Mouse (Mus musculus): ENCODE data around the gene Twist1. TPM values are rescaled to one million over a fixed set of nuclear protein-coding genes. Genes with fewer than 3 reads are reported as not detected.

The Twist1 gene
- polyA plus RNA-seq, 1 experiment from 2014 or later: 0.41 TPM

DNA sequence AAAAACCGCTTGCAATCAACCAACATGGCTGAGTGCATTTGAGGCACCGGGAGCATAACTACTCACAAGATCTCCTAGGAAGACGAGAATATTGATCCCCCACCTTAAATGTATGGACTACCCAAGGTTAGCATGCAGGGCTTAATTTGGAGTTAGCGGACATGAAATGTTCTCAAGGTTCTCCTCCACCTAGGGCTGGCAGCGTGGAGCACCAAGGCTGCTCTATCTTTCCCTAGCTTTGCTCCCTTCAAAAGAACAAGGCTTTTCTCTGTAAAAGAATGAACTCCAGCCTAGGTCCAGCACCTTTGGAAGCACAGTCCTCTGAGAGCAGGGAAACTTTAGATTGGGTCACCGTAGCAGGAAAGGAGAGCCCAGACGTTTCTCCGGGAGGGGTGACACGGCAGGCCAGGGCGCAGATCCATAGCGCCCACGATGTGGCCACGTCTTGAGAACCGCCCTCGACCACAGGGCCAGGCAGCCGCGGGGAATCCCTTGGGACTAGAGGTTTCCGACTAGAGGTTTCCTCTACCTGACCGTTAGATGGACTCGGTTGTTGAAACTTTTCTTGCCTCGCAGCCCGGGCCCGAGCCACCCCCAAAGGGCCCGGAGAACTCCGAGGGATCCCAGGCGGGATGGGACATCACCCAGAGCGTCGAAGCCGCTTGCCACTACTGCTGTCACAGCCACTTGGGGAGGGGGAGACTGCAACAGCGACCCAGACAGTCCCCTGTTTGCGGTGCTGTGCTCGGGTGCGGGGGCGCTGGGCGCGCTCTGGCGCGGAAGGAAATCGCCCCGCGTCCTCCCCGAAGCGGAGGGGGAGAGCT is 683 bp upstream of the Twist1 start:
- H3K27ac ChIP-seq (ENCODE audit: low read length): no peak overlapping the region
- WGBS: 1% methylated on average over 38 of the region's 43 CpGs
- no peaks in the 10 kb centered on the region for H3K9me3 ChIP-seq (ENCODE audit: control insufficient read depth, low read length)
- peak; percentile 10; the same call in 1 of the 2 replicates for ATAC-seq (ENCODE audit: low read depth)
- peaks cover 69% of the 10 kb centered on the region for H3K27me3 ChIP-seq (ENCODE audit: control insufficient read depth, insufficient read depth, low read depth, low read length)
- H3K36me3 ChIP-seq (ENCODE audit: control insufficient read depth, insufficient read depth, low read length): no peaks in the 10 kb centered on the region
- H3K4me2 ChIP-seq (ENCODE audit: low read depth, low read length): peak overlapping the region; percentile 75
- no peak overlapping the region for H3K9ac ChIP-seq (ENCODE audit: low read length)
- peak overlapping the region; percentile 54 for H3K4me3 ChIP-seq (ENCODE audit: low read length)
- H3K4me1 ChIP-seq (replicated peaks; ENCODE audit: control insufficient read depth, insufficient read depth, low read length): peaks cover 17% of the 10 kb centered on the region

DNA sequence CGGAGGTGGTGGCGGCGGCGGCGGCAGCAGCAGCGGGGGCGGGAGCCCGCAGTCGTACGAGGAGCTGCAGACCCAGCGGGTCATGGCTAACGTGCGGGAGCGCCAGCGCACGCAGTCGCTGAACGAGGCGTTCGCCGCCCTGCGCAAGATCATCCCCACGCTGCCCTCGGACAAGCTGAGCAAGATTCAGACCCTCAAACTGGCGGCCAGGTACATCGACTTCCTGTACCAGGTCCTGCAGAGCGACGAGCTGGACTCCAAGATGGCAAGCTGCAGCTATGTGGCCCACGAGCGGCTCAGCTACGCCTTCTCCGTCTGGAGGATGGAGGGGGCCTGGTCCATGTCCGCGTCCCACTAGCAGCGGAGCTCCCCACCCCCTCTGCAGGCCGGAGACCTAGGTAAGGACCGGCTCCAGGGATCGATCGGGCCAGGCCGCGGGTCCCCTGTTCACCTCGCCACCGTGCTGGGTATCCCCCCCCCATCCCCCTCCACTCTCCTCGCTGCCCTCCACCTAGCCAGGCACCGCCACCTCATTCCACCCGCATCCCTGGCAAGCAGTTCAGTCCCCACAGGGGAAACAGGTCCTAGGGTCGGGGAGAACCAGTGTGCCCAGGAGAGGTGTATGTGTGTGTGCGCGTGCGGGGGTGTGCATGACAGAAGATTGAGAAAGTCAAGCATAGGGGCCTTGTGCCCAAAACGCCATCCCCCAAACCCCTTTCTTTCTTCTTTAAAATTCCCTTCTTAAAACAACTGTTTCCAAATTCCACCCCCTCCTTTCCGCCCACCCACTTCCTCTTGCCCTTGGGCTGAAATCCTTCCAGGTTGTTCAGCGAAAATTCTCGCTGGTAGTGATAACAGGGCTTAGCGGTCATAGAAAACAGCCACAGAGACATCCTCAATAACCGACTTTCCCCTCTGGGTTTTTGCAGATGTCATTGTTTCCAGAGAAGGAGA is 1.0 kb downstream of the Twist1 start:
- 1% methylated on average over 48 of the region's 56 CpGs for WGBS
- no peaks in the 10 kb centered on the region for H3K36me3 ChIP-seq (ENCODE audit: control insufficient read depth, insufficient read depth, low read length)
- peak overlapping the region; percentile 58 for H3K9ac ChIP-seq (ENCODE audit: low read length)
- no peak overlapping the region for H3K27ac ChIP-seq (ENCODE audit: low read length)
- H3K9me3 ChIP-seq (ENCODE audit: control insufficient read depth, low read length): no peaks in the 10 kb centered on the region
- H3K4me1 ChIP-seq (replicated peaks; ENCODE audit: control insufficient read depth, insufficient read depth, low read length): peaks cover 17% of the 10 kb centered on the region
- H3K4me3 ChIP-seq (ENCODE audit: low read length): peak overlapping the region; percentile 54
- peak overlapping the region; percentile 75 for H3K4me2 ChIP-seq (ENCODE audit: low read depth, low read length)
- peak; percentile 46 for ATAC-seq (ENCODE audit: low read depth)
- H3K27me3 ChIP-seq (ENCODE audit: control insufficient read depth, insufficient read depth, low read depth, low read length): peaks cover 81% of the 10 kb centered on the region

DNA sequence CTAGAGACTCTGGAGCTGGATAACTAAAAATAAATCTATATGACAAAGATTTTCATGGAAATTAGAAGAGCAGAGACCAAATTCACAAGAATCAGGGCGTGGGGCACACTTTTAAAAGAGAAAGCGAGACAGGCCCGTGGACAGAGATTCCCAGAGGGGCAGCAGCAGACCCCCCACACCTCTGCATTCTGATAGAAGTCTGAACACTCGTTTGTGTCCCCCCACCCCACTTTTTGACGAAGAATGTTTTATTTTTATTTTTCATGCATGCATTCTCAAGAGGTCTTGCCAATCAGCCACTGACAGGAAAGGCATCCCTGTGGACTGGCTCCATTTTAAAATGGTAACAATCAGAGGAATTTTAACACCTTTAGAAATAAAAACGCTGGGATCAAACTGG is 1.7 kb downstream of the Twist1 start:
- no peak overlapping the region for H3K9ac ChIP-seq (ENCODE audit: low read length)
- peak overlapping the region; percentile 54 for H3K4me3 ChIP-seq (ENCODE audit: low read length)
- H3K4me2 ChIP-seq (ENCODE audit: low read depth, low read length): no peak overlapping the region
- peaks cover 83% of the 10 kb centered on the region for H3K27me3 ChIP-seq (ENCODE audit: control insufficient read depth, insufficient read depth, low read depth, low read length)
- 4% methylated on average over 6 of the region's 6 CpGs for WGBS
- H3K36me3 ChIP-seq (ENCODE audit: control insufficient read depth, insufficient read depth, low read length): no peaks in the 10 kb centered on the region
- no peak overlapping the region for H3K27ac ChIP-seq (ENCODE audit: low read length)
- ATAC-seq (ENCODE audit: low read depth): no peak
- H3K9me3 ChIP-seq (ENCODE audit: control insufficient read depth, low read length): no peaks in the 10 kb centered on the region
- H3K4me1 ChIP-seq (replicated peaks; ENCODE audit: control insufficient read depth, insufficient read depth, low read length): peaks cover 17% of the 10 kb centered on the region

DNA sequence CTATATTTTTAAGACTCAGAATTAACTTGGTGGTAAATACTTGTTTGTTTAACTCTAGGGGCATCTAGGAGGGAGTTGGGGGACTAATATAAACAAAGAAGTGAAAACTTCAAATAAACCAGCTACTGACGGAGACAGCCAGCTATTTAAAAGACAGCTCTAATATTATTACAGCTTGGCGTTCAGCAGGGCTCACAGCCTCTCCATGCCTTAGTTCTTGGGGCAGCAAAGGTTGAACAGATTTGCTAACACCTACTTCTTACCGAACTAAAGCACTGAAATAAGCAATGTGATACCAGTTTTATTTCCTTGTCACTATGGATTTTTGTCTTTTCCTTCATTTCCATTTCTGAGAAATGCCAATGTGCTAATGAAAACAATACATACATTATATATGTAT is 2.4 kb downstream of the Twist1 start:
- Histone ChIP-seq H3K9me3 (ENCODE audit: control insufficient read depth, low read length) (no peaks in the 10 kb centered on the region), H3K4me2 (ENCODE audit: low read depth, low read length) (no peak overlapping the region), H3K4me1 (replicated peaks; ENCODE audit: control insufficient read depth, insufficient read depth, low read length) (peaks cover 17% of the 10 kb centered on the region), H3K27me3 (ENCODE audit: control insufficient read depth, insufficient read depth, low read depth, low read length) (peaks cover 87% of the 10 kb centered on the region), H3K9ac (ENCODE audit: low read length) (no peak overlapping the region), H3K36me3 (ENCODE audit: control insufficient read depth, insufficient read depth, low read length) (no peaks in the 10 kb centered on the region), H3K27ac (ENCODE audit: low read length) (no peak overlapping the region), H3K4me3 (ENCODE audit: low read length) (no peak overlapping the region)
- 3% methylated on average over 3 of the region's 3 CpGs for WGBS
- no peak for ATAC-seq (ENCODE audit: low read depth)

DNA sequence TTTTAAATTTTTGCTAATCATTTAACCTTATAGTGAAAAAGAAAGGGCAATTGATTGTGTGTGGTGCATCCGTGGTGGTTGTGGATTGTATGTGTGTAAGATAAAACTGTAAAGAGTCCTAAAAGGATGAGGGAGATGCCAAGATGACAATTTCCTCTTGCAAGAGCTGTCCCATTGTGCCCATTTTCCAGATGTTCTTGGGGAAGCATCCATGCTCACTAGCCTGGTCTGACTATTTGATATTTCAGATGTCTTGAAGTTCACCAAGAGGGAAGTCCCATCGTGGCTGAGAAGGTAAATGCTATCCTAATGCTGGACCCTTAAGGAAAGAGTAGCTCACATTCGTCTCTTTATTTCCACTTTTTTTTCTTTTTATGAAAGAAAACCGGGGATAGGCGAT is 3.5 kb downstream of the Twist1 start:
- Histone ChIP-seq H3K9ac (ENCODE audit: low read length) (no peak overlapping the region), H3K27ac (ENCODE audit: low read length) (no peak overlapping the region), H3K4me1 (replicated peaks; ENCODE audit: control insufficient read depth, insufficient read depth, low read length) (peaks cover 17% of the 10 kb centered on the region), H3K9me3 (ENCODE audit: control insufficient read depth, low read length) (no peaks in the 10 kb centered on the region), H3K36me3 (ENCODE audit: control insufficient read depth, insufficient read depth, low read length) (no peaks in the 10 kb centered on the region), H3K4me2 (ENCODE audit: low read depth, low read length) (no peak overlapping the region), H3K4me3 (ENCODE audit: low read length) (no peak overlapping the region), H3K27me3 (ENCODE audit: control insufficient read depth, insufficient read depth, low read depth, low read length) (peaks cover 86% of the 10 kb centered on the region)
- no peak for ATAC-seq (ENCODE audit: low read depth)
- WGBS: 35% methylated on average over 5 of the region's 5 CpGs

DNA sequence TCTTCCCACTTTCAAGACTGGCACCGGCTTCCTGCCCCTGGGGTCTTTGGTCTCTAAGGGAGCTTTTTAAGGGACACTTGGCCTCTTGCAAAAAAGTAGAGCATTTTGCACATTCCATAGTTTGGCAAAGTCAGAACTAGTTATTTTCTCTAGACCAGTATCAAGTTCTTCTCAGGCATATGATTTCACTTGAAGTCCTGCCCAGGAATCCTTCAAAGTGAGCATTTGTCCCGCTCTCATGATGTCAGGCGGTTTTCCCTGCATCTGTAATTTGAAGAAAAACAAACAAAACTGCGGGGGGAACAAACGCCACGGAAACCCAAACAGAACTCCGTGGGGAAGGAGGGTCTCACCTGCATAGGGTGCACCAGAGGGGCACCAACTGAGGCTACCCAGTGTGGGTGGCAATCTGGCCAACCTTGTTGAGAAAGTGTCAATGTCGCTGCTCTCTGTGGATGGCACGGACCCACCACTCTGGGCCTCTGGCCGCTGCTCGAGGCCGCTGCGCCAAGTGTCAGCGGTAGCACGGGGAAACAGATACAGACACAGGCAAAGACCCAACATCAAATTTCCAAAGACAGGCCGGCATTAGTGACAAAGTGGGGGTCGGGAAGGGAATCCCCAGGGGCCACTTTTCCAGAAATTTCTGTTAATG is 4.8 kb downstream of the Twist1 start:
- Histone ChIP-seq H3K27me3 (ENCODE audit: control insufficient read depth, insufficient read depth, low read depth, low read length) (peaks cover 85% of the 10 kb centered on the region), H3K4me3 (ENCODE audit: low read length) (no peak overlapping the region), H3K4me2 (ENCODE audit: low read depth, low read length) (no peak overlapping the region), H3K4me1 (replicated peaks; ENCODE audit: control insufficient read depth, insufficient read depth, low read length) (peaks cover 14% of the 10 kb centered on the region), H3K9ac (ENCODE audit: low read length) (no peak overlapping the region), H3K36me3 (ENCODE audit: control insufficient read depth, insufficient read depth, low read length) (no peaks in the 10 kb centered on the region), H3K27ac (ENCODE audit: low read length) (no peak overlapping the region), H3K9me3 (ENCODE audit: control insufficient read depth, low read length) (no peaks in the 10 kb centered on the region)
- 7% methylated on average over 17 of the region's 17 CpGs for WGBS
- no peak for ATAC-seq (ENCODE audit: low read depth)

DNA sequence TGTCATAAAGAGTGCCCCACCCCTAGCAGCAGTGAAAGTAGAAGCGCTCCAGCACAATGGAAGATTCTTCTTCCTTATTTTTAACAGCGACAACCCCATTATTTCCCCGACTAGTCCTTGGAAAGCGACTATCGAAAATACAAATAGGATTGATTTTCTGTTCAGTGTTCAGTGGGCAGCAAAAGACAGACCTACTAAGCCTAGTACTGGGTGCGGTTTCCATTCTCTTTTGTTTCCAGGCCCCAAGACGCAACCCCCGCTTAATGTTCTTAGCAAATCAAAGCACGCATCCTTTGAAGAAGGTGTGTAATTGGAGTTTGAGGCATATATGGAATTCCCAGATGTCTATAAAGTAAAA is 5.3 kb downstream of the Twist1 start:
- 24% methylated on average over 9 of the region's 9 CpGs for WGBS
- Histone ChIP-seq H3K27ac (ENCODE audit: low read length) (no peak overlapping the region), H3K36me3 (ENCODE audit: control insufficient read depth, insufficient read depth, low read length) (no peaks in the 10 kb centered on the region), H3K4me1 (replicated peaks; ENCODE audit: control insufficient read depth, insufficient read depth, low read length) (peaks cover 12% of the 10 kb centered on the region), H3K27me3 (ENCODE audit: control insufficient read depth, insufficient read depth, low read depth, low read length) (peaks cover 85% of the 10 kb centered on the region), H3K9ac (ENCODE audit: low read length) (no peak overlapping the region), H3K4me2 (ENCODE audit: low read depth, low read length) (no peak overlapping the region), H3K4me3 (ENCODE audit: low read length) (no peak overlapping the region), H3K9me3 (ENCODE audit: control insufficient read depth, low read length) (no peaks in the 10 kb centered on the region)
- no peak for ATAC-seq (ENCODE audit: low read depth)

DNA sequence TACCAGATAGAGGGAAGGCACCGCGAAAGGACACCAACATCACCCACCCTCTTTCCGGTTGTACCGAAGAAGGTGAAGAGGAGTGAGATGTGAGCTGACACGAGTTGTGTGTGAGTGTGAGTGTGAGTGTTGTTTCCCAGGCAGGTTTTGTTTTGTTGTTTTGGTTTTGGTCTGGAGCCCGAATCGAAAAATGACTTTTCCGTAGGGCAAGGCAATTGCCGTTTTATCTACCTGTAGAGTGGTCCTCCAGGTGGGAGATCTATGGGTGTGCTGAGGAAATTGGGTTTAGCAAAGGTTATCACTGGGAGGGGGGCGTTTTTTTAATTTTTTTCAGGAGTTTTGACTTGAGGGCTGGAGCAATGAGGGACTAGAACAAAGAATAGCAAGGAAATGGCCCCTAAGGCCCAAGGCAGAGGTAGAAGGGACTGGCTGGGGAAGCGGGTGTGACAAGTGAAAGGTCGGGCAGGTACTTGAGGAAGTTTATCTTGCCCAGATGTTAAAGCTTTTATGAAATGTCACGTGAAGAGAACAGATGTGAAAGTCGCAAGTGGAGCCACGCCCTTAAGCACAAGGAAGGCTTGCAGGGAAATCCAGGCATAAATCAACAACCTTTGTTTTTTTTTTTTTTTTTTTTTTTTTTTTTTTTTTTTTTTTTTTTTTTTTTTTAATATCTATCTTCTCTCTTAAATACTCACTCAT is 6.3 kb downstream of the Twist1 start:
- Histone ChIP-seq H3K36me3 (ENCODE audit: control insufficient read depth, insufficient read depth, low read length) (no peaks in the 10 kb centered on the region), H3K27ac (ENCODE audit: low read length) (no peak overlapping the region), H3K4me1 (replicated peaks; ENCODE audit: control insufficient read depth, insufficient read depth, low read length) (peaks cover 4% of the 10 kb centered on the region; the same call in 1 of the 2 replicates), H3K27me3 (ENCODE audit: control insufficient read depth, insufficient read depth, low read depth, low read length) (peaks cover 85% of the 10 kb centered on the region), H3K4me2 (ENCODE audit: low read depth, low read length) (no peak overlapping the region), H3K9ac (ENCODE audit: low read length) (no peak overlapping the region), H3K9me3 (ENCODE audit: control insufficient read depth, low read length) (no peaks in the 10 kb centered on the region), H3K4me3 (ENCODE audit: low read length) (no peak overlapping the region)
- no peak for ATAC-seq (ENCODE audit: low read depth)
- 16% methylated on average over 15 of the region's 15 CpGs for WGBS

Measured in lung, embryonic 16.5 days (tissue).